Mouse (Mus musculus): Measurements from ENCODE around the gene Tmem132c.

Gene Tmem132c

GRCm38 (mm10) chr5:127282539-127283123, 41.0 kb downstream of the Tmem132c start:
- no peak for DNase-seq (ENCODE audit: low read depth, low spot score)

- DNase-seq (ENCODE audit: low read depth, low spot score) = no peak
Observed at GRCm38 (mm10) chr5:127286886-127287285, 45.3 kb downstream of the Tmem132c start.

- no peak for DNase-seq (ENCODE audit: low read depth, low spot score)
Observed at GRCm38 (mm10) chr5:127289659-127290058, 48.1 kb downstream of the Tmem132c start.

- no peak for DNase-seq (ENCODE audit: low read depth, low spot score)
Observed at GRCm38 (mm10) chr5:127290461-127291250, 49.0 kb downstream of the Tmem132c start.

GRCm38 (mm10) chr5:127291581-127291980, 50.0 kb downstream of the Tmem132c start:
- no peak for DNase-seq (ENCODE audit: low read depth, low spot score)

GRCm38 (mm10) chr5:127293698-127294097, 52.1 kb downstream of the Tmem132c start:
- no peak for DNase-seq (ENCODE audit: low read depth, low spot score)

- DNase-seq (ENCODE audit: low read depth, low spot score) = no peak
Observed at GRCm38 (mm10) chr5:127297461-127297860, 55.9 kb downstream of the Tmem132c start.

- DNase-seq (ENCODE audit: low read depth, low spot score) = no peak
Observed at GRCm38 (mm10) chr5:127298060-127298459, 56.5 kb downstream of the Tmem132c start.

GRCm38 (mm10) chr5:127299010-127299409, 57.4 kb downstream of the Tmem132c start:
- DNase-seq (ENCODE audit: low read depth, low spot score) = no peak

- no peak for DNase-seq (ENCODE audit: low read depth, low spot score)
Observed at GRCm38 (mm10) chr5:127300597-127301254, 59.1 kb downstream of the Tmem132c start.

- DNase-seq (ENCODE audit: low read depth, low spot score) = no peak
Observed at GRCm38 (mm10) chr5:127305312-127305711, 63.7 kb downstream of the Tmem132c start.

- no peak for DNase-seq (ENCODE audit: low read depth, low spot score)
Observed at GRCm38 (mm10) chr5:127305719-127306118, 64.1 kb downstream of the Tmem132c start.

GRCm38 (mm10) chr5:127306726-127307125, 65.1 kb downstream of the Tmem132c start:
- DNase-seq (ENCODE audit: low read depth, low spot score) = no peak

GRCm38 (mm10) chr5:127310318-127311004, 68.9 kb downstream of the Tmem132c start:
- DNase-seq (ENCODE audit: low read depth, low spot score) = no peak

GRCm38 (mm10) chr5:127311005-127311331, 69.4 kb downstream of the Tmem132c start:
- no peak for DNase-seq (ENCODE audit: low read depth, low spot score)

GRCm38 (mm10) chr5:127313634-127314033, 72.0 kb downstream of the Tmem132c start:
- no peak for DNase-seq (ENCODE audit: low read depth, low spot score)

GRCm38 (mm10) chr5:127319096-127319779, 77.6 kb downstream of the Tmem132c start:
- no peak for DNase-seq (ENCODE audit: low read depth, low spot score)

- no peak for DNase-seq (ENCODE audit: low read depth, low spot score)
Observed at GRCm38 (mm10) chr5:127324645-127325044, 83.0 kb downstream of the Tmem132c start.

- DNase-seq (ENCODE audit: low read depth, low spot score) = no peak
Observed at GRCm38 (mm10) chr5:127336048-127336907, 94.7 kb downstream of the Tmem132c start.

- DNase-seq (ENCODE audit: low read depth, low spot score) = no peak
Observed at GRCm38 (mm10) chr5:127336908-127337265, 95.3 kb downstream of the Tmem132c start.

GRCm38 (mm10) chr5:127339016-127339435, 97.4 kb downstream of the Tmem132c start:
- no peak for DNase-seq (ENCODE audit: low read depth, low spot score)

Measured in A20 (cell line).